Mouse (Mus musculus) kidney, embryonic 16.5 days (tissue): Measurements from ENCODE around the gene Acbd5. TPM values are rescaled to one million over a fixed set of nuclear protein-coding genes. Genes with fewer than 3 reads are reported as not detected.

ENCODE experiments used
- ATAC-seq: fragments of 200-750 bp; cut with Nextera tagmentation; 2 replicates; pipeline ENCODE4 v1.8.0; 2017; ENCODE audit warnings: moderate TSS enrichment; ENCODE audit not compliant: low FRiP score, low TSS enrichment
- H3K27ac ChIP-seq: fragments of 300-500 bp; sonication (generic); 2 replicates; pipeline ENCODE4 v1.5.1; 2014; ENCODE audit warnings: low read length
- H3K27me3 ChIP-seq: fragments of 300-500 bp; sonication (generic); 2 replicates; pipeline ENCODE4 v1.6.1; 2014; ENCODE audit warnings: low read length, control low read depth, mixed read lengths; ENCODE audit not compliant: insufficient read depth
- H3K36me3 ChIP-seq: fragments of 300-500 bp; sonication (generic); 2 replicates; pipeline ENCODE4 v1.6.1; 2014; ENCODE audit warnings: low read length, control low read depth, mixed read lengths; ENCODE audit not compliant: insufficient read depth
- H3K4me1 ChIP-seq: fragments of 300-500 bp; sonication (generic); 2 replicates; pipeline ENCODE4 v1.6.1; 2014; ENCODE audit warnings: low read length, control low read depth, mixed read lengths; ENCODE audit not compliant: insufficient read depth
- H3K4me2 ChIP-seq: fragments of 300-500 bp; sonication (generic); replicated peaks from 2 replicates; pipeline ENCODE4 v1.6.1; 2014; ENCODE audit warnings: low read depth, low read length
- H3K4me3 ChIP-seq: fragments of 300-500 bp; sonication (generic); 2 replicates; pipeline ENCODE4 v1.5.1; 2014; ENCODE audit warnings: mild to moderate bottlenecking, low read length
- H3K9ac ChIP-seq: fragments of 300-500 bp; sonication (generic); replicated peaks from 2 replicates; pipeline ENCODE4 v1.6.1; 2014; ENCODE audit warnings: low read length
- H3K9me3 ChIP-seq: fragments of 300-500 bp; sonication (generic); 2 replicates; pipeline ENCODE4 v1.6.1; 2016; ENCODE audit warnings: low read length, control low read depth
- WGBS: fragments of 180-500 bp; shearing (Covaris S2); extraction: QIAGEN DNeasy Blood & Tissue Kit; methylation state at CpG from one replicate; pipeline ENCODE4 v1.1.7; 2014; 5-methylcytosine and 5-hydroxymethylcytosine counted together
- polyA plus RNA-seq: library from polyadenylated mRNA; unstranded; fragments of >200 nt; fragmentation: Nextera tagmentation; extraction: Ambion mirVana; gene quantifications from 2 replicates; pipeline ENCODE4 v1.2.1, GENCODE M21; 2015

Acbd5 gene
- polyA plus RNA-seq = 35.6 and 37.9 TPM in 2 replicates

DNA sequence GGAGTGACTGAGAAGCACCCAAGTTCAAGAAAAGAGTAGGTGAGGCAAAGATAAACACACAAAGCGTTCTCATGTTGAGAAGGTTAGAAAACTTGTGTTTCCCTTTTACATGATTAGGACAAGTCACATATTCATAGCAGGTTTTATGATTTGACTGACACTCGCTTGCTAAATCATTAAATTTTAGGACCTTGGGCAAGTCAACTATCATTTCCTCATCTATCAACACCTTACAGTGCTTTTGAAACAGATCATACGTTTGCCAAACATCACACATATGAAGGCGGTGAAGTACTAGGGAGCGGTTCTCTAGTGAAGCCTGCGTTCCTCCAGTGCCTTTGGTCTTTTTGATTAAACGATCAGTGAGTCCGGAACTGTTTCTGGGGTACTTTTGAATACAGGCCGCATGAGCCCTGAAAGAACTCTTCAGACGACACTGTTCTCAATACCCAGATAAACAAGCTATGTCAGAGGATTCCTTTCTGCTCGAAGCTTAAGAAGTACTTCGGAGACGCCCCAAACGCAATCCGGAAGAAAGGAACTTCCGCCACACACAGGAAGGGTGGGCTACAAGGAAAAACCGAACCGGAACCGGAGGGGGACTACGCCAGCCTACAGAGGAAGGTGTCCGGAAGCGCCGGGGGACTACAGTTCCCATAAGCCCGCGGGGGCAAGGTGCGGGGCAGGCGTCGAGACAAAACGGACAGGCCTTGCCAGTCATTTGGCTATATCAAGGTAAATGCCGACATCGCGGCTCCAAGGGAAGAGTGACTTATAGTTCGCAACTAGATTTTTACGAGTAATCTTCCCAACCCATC lies at the start of gene Acbd5:
Gene Acbd5, plus strand, starts transcription at position 616 of the 818 bp plus-strand sequence.
- H3K4me1 ChIP-seq = no peaks in the 10 kb centered on the region
- H3K27me3 ChIP-seq = no peaks in the 10 kb centered on the region
- 3% methylated on average over 34 of the region's 34 CpGs for WGBS
- H3K9ac ChIP-seq = peak within 1 kb of the TSS; percentile 90
- H3K4me2 ChIP-seq = peak within 1 kb of the TSS; percentile 98
- ATAC-seq = peak; percentile 97
- peak within 1 kb of the TSS; percentile 98 for H3K27ac ChIP-seq
- H3K9me3 ChIP-seq = no peaks in the 10 kb centered on the region
- peak within 1 kb of the TSS; percentile 80 for H3K4me3 ChIP-seq
- H3K36me3 ChIP-seq = no peaks in the 10 kb centered on the region

GRCm38 (mm10) chr2:23019170-23019569 lies 48.8 kb upstream of the Acbd5 start:
- WGBS = 94% methylated on average over 2 of the region's 2 CpGs
- no peaks in the 10 kb centered on the region for H3K27me3 ChIP-seq
- no peaks in the 10 kb centered on the region for H3K36me3 ChIP-seq
- no peaks in the 10 kb centered on the region for H3K9me3 ChIP-seq
- peaks cover 21% of the 10 kb centered on the region for H3K4me1 ChIP-seq
- no peak for ATAC-seq
- no peak overlapping the region for H3K27ac ChIP-seq
- H3K9ac ChIP-seq = no peak overlapping the region
- no peak overlapping the region for H3K4me3 ChIP-seq
- no peak overlapping the region for H3K4me2 ChIP-seq

GRCm38 (mm10) chr2:23021320-23021719 lies 46.6 kb upstream of the Acbd5 start:
- Histone ChIP-seq H3K4me3 (no peak overlapping the region), H3K4me2 (no peak overlapping the region)
- 88% methylated on average over 4 of the region's 4 CpGs for WGBS

GRCm38 (mm10) chr2:23021721-23022120 lies 46.2 kb upstream of the Acbd5 start:
- Histone ChIP-seq H3K36me3 (no peaks in the 10 kb centered on the region), H3K4me2 (no peak overlapping the region), H3K27ac (no peak overlapping the region), H3K27me3 (no peaks in the 10 kb centered on the region), H3K4me1 (0 out of 2 replicates have a peak, but pooled peaks cover 8% of the 10 kb centered on the region), H3K9me3 (no peaks in the 10 kb centered on the region), H3K4me3 (no peak overlapping the region), H3K9ac (no peak overlapping the region)
- WGBS = 33% methylated on average over 4 of the region's 4 CpGs
- no peak for ATAC-seq

More at GRCm38 (mm10) chr2:23021320-23021719, 46.6 kb upstream of the Acbd5 start:
- H3K9me3 ChIP-seq = no peaks in the 10 kb centered on the region
- H3K36me3 ChIP-seq = no peaks in the 10 kb centered on the region
- H3K4me1 ChIP-seq = peaks cover 10% of the 10 kb centered on the region; the same call in 1 of the 2 replicates
- ATAC-seq = no peak
- H3K9ac ChIP-seq = no peak overlapping the region
- H3K27ac ChIP-seq = no peak overlapping the region
- no peaks in the 10 kb centered on the region for H3K27me3 ChIP-seq

GRCm38 (mm10) chr2:23023023-23023422 lies 44.9 kb upstream of the Acbd5 start:
- H3K36me3 ChIP-seq = no peaks in the 10 kb centered on the region
- no peak overlapping the region for H3K9ac ChIP-seq
- WGBS = 88% methylated on average over 3 of the region's 3 CpGs
- H3K4me1 ChIP-seq = 0 out of 2 replicates have a peak, but pooled peaks cover 8% of the 10 kb centered on the region
- no peak for ATAC-seq
- H3K4me2 ChIP-seq = no peak overlapping the region
- H3K4me3 ChIP-seq = no peak overlapping the region
- no peaks in the 10 kb centered on the region for H3K9me3 ChIP-seq
- H3K27me3 ChIP-seq = no peaks in the 10 kb centered on the region
- no peak overlapping the region for H3K27ac ChIP-seq

- H3K9ac ChIP-seq = no peak overlapping the region
- 0 out of 2 replicates have a peak, but pooled peaks cover 8% of the 10 kb centered on the region for H3K4me1 ChIP-seq
- no peak for ATAC-seq
- no peaks in the 10 kb centered on the region for H3K9me3 ChIP-seq
- no peak overlapping the region for H3K27ac ChIP-seq
- H3K4me2 ChIP-seq = no peak overlapping the region
- no peaks in the 10 kb centered on the region for H3K27me3 ChIP-seq
- no peaks in the 10 kb centered on the region for H3K36me3 ChIP-seq
- H3K4me3 ChIP-seq = no peak overlapping the region
- 84% methylated on average over 4 of the region's 4 CpGs for WGBS
These were observed 44.2 kb upstream of the Acbd5 start for GRCm38 (mm10) chr2:23023714-23024282.

GRCm38 (mm10) chr2:23026379-23026778 lies 41.6 kb upstream of the Acbd5 start:
- no peak overlapping the region for H3K27ac ChIP-seq
- peaks cover 8% of the 10 kb centered on the region for H3K36me3 ChIP-seq
- H3K4me3 ChIP-seq = no peak overlapping the region
- H3K27me3 ChIP-seq = no peaks in the 10 kb centered on the region
- H3K9ac ChIP-seq = no peak overlapping the region
- no peaks in the 10 kb centered on the region for H3K9me3 ChIP-seq
- 0 out of 2 replicates have a peak, but pooled peaks cover 8% of the 10 kb centered on the region for H3K4me1 ChIP-seq
- no peak overlapping the region for H3K4me2 ChIP-seq
- ATAC-seq = peak; percentile 35; the same call in 1 of the 2 replicates
- 66% methylated on average over 1 of the region's 1 CpGs for WGBS

DNA sequence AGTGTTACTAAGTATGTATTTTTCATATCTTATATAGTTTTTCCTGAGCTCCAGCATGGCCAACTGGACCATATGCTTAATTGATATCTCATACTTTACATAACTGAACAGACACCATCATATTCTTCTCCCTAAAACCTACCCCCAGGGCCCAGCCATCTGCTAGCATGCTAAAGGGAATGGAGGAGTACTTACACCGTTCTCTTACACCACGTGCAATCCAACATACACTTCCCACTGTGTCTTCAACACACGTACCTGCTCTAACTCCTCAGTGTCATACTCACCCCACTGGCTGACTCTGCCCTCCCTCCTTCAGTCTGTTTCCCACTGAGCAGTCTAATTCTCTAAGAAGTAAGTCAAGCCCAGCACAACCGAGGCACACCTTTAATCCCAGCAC lies 39.1 kb upstream of the Acbd5 start:
- no peak overlapping the region for H3K9ac ChIP-seq
- no peak for ATAC-seq
- H3K27ac ChIP-seq = no peak overlapping the region
- H3K4me3 ChIP-seq = no peak overlapping the region
- 89% methylated on average over 4 of the region's 4 CpGs for WGBS
- H3K27me3 ChIP-seq = no peaks in the 10 kb centered on the region
- H3K36me3 ChIP-seq = peaks cover 8% of the 10 kb centered on the region
- H3K4me2 ChIP-seq = no peak overlapping the region
- H3K9me3 ChIP-seq = no peaks in the 10 kb centered on the region
- no peaks in the 10 kb centered on the region for H3K4me1 ChIP-seq

DNA sequence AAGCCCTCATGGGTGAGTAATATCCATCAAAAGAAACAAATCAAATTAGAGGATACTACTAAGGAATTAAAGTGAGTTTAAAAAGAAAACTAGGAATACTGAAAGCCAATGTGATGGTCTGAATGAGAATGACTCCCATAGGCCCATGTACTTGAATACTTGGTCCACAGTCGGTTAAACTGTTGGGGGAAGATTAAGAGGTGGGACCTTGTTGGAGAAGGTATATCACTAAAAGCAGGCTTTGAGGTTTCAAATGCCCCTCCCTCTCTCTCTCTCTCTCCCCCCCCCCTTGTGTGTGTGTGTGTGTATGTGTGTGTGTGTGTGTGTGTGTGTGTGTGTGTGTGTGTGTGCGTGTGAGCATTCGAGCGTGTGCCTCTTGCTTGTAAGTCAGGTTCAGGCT lies 37.3 kb upstream of the Acbd5 start:
- peaks cover 8% of the 10 kb centered on the region for H3K36me3 ChIP-seq
- 99% methylated on average over 4 of the region's 4 CpGs for WGBS
- no peaks in the 10 kb centered on the region for H3K4me1 ChIP-seq
- no peak for ATAC-seq
- no peak overlapping the region for H3K27ac ChIP-seq
- no peaks in the 10 kb centered on the region for H3K9me3 ChIP-seq
- no peak overlapping the region for H3K4me2 ChIP-seq
- H3K4me3 ChIP-seq = no peak overlapping the region
- no peak overlapping the region for H3K9ac ChIP-seq
- H3K27me3 ChIP-seq = no peaks in the 10 kb centered on the region
